Mouse (Mus musculus) E14TG2a.4 (cell line): ENCODE data around the gene Cdkn2d.

Experiments used
- CTCF ChIP-seq: conservative IDR thresholded peaks from 2 replicates; pipeline ENCODE4 v1.5.1; 2014; ENCODE audit warnings: low read length
- NANOG ChIP-seq: IDR thresholded peaks from 2 replicates; pipeline ENCODE4 v1.6.1; 2014; ENCODE audit warnings: borderline replicate concordance, low read length, mixed read lengths
- POU5F1 ChIP-seq: IDR thresholded peaks from 2 replicates; pipeline ENCODE4 v1.6.1; 2014; ENCODE audit warnings: low read length, borderline replicate concordance

DNA sequence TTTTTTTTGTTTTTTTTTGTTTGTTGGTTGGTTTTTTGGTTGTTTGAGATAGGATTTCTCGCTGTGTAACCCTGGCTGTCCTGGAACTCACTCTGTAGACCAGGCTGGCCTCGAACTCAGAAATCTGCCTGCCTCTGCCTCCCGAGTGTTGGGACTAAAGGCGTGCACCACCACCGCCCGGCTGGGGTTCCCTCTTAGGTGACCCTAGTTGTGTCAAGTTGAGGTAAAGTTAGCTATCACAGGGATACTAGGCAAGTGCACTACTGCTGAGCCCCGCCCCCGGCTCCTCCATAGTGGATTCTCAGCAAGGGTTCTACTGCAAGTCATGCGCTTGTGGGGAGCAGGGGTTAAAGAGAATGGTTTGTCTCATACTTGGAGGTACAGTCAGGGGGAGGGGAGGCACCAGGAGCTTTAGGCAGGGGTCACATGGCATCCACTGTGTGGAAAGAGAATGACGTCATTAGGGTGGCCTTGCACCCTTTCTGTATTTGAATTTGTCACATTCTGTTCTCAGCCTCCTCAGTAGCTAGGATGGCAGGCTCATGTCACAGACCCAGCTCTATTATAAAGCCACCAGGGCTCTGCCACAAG is 38.6 kb upstream of the Cdkn2d start:
- TF ChIP-seq CTCF (no peak), POU5F1 (no peak), NANOG (no peak)
